Mouse (Mus musculus): ENCODE results near the gene Dusp1.

Gene Dusp1

GRCm38 (mm10) chr17:26584063-26584462 is 22.1 kb upstream of the Dusp1 start:
- no peak for DNase-seq (ENCODE audit: low spot score)

GRCm38 (mm10) chr17:26583606-26584005 is 21.7 kb upstream of the Dusp1 start:
- DNase-seq (ENCODE audit: low spot score) = no peak

GRCm38 (mm10) chr17:26583056-26583455 is 21.1 kb upstream of the Dusp1 start:
- DNase-seq (ENCODE audit: low spot score) = no peak

- DNase-seq (ENCODE audit: low spot score) = peak; percentile 85
Observed at GRCm38 (mm10) chr17:26582297-26582696, 20.4 kb upstream of the Dusp1 start.

GRCm38 (mm10) chr17:26580873-26581401 is 19.0 kb upstream of the Dusp1 start:
- DNase-seq (ENCODE audit: low spot score) = no peak

GRCm38 (mm10) chr17:26579396-26579795 is 17.5 kb upstream of the Dusp1 start:
- DNase-seq (ENCODE audit: low spot score) = no peak

GRCm38 (mm10) chr17:26578771-26579170 is 16.8 kb upstream of the Dusp1 start:
- no peak for DNase-seq (ENCODE audit: low spot score)

- DNase-seq (ENCODE audit: low spot score) = no peak
Observed at GRCm38 (mm10) chr17:26578162-26578561, 16.2 kb upstream of the Dusp1 start.

- DNase-seq (ENCODE audit: low spot score) = no peak
Observed at GRCm38 (mm10) chr17:26577309-26577708, 15.4 kb upstream of the Dusp1 start.

GRCm38 (mm10) chr17:26576833-26577232 is 14.9 kb upstream of the Dusp1 start:
- no peak for DNase-seq (ENCODE audit: low spot score)

- DNase-seq (ENCODE audit: low spot score) = no peak
Observed at GRCm38 (mm10) chr17:26575786-26576690, 14.1 kb upstream of the Dusp1 start.

GRCm38 (mm10) chr17:26574701-26575100 is 12.8 kb upstream of the Dusp1 start:
- DNase-seq (ENCODE audit: low spot score) = no peak

GRCm38 (mm10) chr17:26574118-26574517 is 12.2 kb upstream of the Dusp1 start:
- DNase-seq (ENCODE audit: low spot score) = no peak

GRCm38 (mm10) chr17:26572265-26572664 is 10.3 kb upstream of the Dusp1 start:
- no peak for DNase-seq (ENCODE audit: low spot score)

- peak; percentile 66 for DNase-seq (ENCODE audit: low spot score)
Observed at GRCm38 (mm10) chr17:26571377-26571776, 9.4 kb upstream of the Dusp1 start.

GRCm38 (mm10) chr17:26570651-26571118 is 8.8 kb upstream of the Dusp1 start:
- DNase-seq (ENCODE audit: low spot score) = no peak

- no peak for DNase-seq (ENCODE audit: low spot score)
Observed at GRCm38 (mm10) chr17:26569594-26570350, 7.8 kb upstream of the Dusp1 start.

GRCm38 (mm10) chr17:26567818-26568173 is 5.9 kb upstream of the Dusp1 start:
- no peak for DNase-seq (ENCODE audit: low spot score)

- no peak for DNase-seq (ENCODE audit: low spot score)
Observed at GRCm38 (mm10) chr17:26567142-26567817, 5.4 kb upstream of the Dusp1 start.

GRCm38 (mm10) chr17:26564439-26564838 is 2.5 kb upstream of the Dusp1 start:
- no peak for DNase-seq (ENCODE audit: low spot score)

GRCm38 (mm10) chr17:26563476-26563875 is 1.5 kb upstream of the Dusp1 start:
- no peak for DNase-seq (ENCODE audit: low spot score)

GRCm38 (mm10) chr17:26562292-26562691 is 364 bp upstream of the Dusp1 start:
- DNase-seq (ENCODE audit: low spot score) = no peak

Data from lung, postnatal 25 days (tissue).